Mouse (Mus musculus) liver, embryonic 15.5 days (tissue): Measurements from ENCODE around the gene Nt5dc3. TPM values are rescaled to one million over a fixed set of nuclear protein-coding genes. Genes with fewer than 3 reads are reported as not detected.

Experiments used
- ATAC-seq: fragments of 200-750 bp; cut with Nextera tagmentation; 2 replicates; pipeline ENCODE4 v1.8.0; 2017; ENCODE audit warnings: moderate number of reproducible peaks, mild to moderate bottlenecking, moderate library complexity; ENCODE audit not compliant: insufficient read depth
- H3K27ac ChIP-seq: fragments of 300-500 bp; sonication (generic); replicated peaks from 2 replicates; pipeline ENCODE4 v1.5.1; 2015; ENCODE audit warnings: mild to moderate bottlenecking, inconsistent platforms
- H3K27me3 ChIP-seq: fragments of 300-500 bp; sonication (generic); 2 replicates; pipeline ENCODE4 v1.6.1; 2015; ENCODE audit warnings: mild to moderate bottlenecking, inconsistent platforms
- H3K36me3 ChIP-seq: fragments of 300-500 bp; sonication (generic); replicated peaks from 2 replicates; pipeline ENCODE4 v1.6.1; 2015; ENCODE audit warnings: moderate library complexity, mild to moderate bottlenecking, inconsistent platforms
- H3K4me1 ChIP-seq: fragments of 300-500 bp; sonication (generic); replicated peaks from 2 replicates; pipeline ENCODE4 v1.6.1; 2015; ENCODE audit warnings: inconsistent platforms
- H3K4me2 ChIP-seq: fragments of 300-500 bp; sonication (generic); 2 replicates; pipeline ENCODE4 v1.6.1; 2015; ENCODE audit warnings: moderate library complexity, mild to moderate bottlenecking, inconsistent platforms
- H3K4me3 ChIP-seq: fragments of 300-500 bp; sonication (generic); replicated peaks from 2 replicates; pipeline ENCODE4 v1.5.1; 2015; ENCODE audit warnings: mild to moderate bottlenecking, inconsistent platforms
- H3K9ac ChIP-seq: fragments of 300-500 bp; sonication (generic); 2 replicates; pipeline ENCODE4 v1.6.1; 2015; ENCODE audit warnings: moderate library complexity, mild to moderate bottlenecking, inconsistent platforms
- H3K9me3 ChIP-seq: fragments of 300-500 bp; sonication (generic); replicated peaks from 2 replicates; pipeline ENCODE4 v1.6.1; 2016; ENCODE audit warnings: inconsistent platforms
- WGBS: fragments of 180-500 bp; shearing (Covaris S2); methylation state at CpG from one replicate; pipeline ENCODE4 v1.1.7; 2015; ENCODE audit warnings: mixed read lengths; ENCODE audit not compliant: insufficient replicate concordance; 5-methylcytosine and 5-hydroxymethylcytosine counted together
- polyA plus RNA-seq: library from polyadenylated mRNA; unstranded; fragments of >200 nt; fragmentation: Nextera tagmentation; extraction: Ambion mirVana; gene quantifications from 2 replicates; pipeline ENCODE4 v1.2.1, GENCODE M21; 2015

The Nt5dc3 gene
- polyA plus RNA-seq, 1 experiment from 2014 or later: 0.25 TPM

GRCm38 (mm10) chr10:86791507-86792184 lies 12.8 kb downstream of the Nt5dc3 start:
- no peaks in the 10 kb centered on the region for H3K27me3 ChIP-seq
- no peaks in the 10 kb centered on the region for H3K9me3 ChIP-seq
- no peak for ATAC-seq
- no peak overlapping the region for H3K4me2 ChIP-seq
- H3K27ac ChIP-seq: no peak overlapping the region
- no peak overlapping the region for H3K4me3 ChIP-seq
- 69% methylated on average over 7 of the region's 7 CpGs for WGBS
- H3K36me3 ChIP-seq: no peaks in the 10 kb centered on the region
- no peaks in the 10 kb centered on the region for H3K4me1 ChIP-seq
- H3K9ac ChIP-seq: no peak overlapping the region

- 48% methylated on average over 2 of the region's 2 CpGs for WGBS
- Histone ChIP-seq H3K4me3 (no peak overlapping the region), H3K4me1 (no peaks in the 10 kb centered on the region), H3K27ac (no peak overlapping the region), H3K36me3 (no peaks in the 10 kb centered on the region), H3K27me3 (no peaks in the 10 kb centered on the region), H3K4me2 (no peak overlapping the region), H3K9ac (no peak overlapping the region), H3K9me3 (no peaks in the 10 kb centered on the region)
- no peak for ATAC-seq
Observed at GRCm38 (mm10) chr10:86793509-86793951, 14.7 kb downstream of the Nt5dc3 start.

GRCm38 (mm10) chr10:86794196-86794595 lies 15.4 kb downstream of the Nt5dc3 start:
- WGBS: 77% methylated on average over 4 of the region's 4 CpGs
- H3K4me1 ChIP-seq: no peaks in the 10 kb centered on the region
- H3K27me3 ChIP-seq: no peaks in the 10 kb centered on the region

GRCm38 (mm10) chr10:86794794-86795535 lies 16.2 kb downstream of the Nt5dc3 start:
- H3K9me3 ChIP-seq: no peaks in the 10 kb centered on the region
- no peak overlapping the region for H3K4me2 ChIP-seq
- no peak overlapping the region for H3K27ac ChIP-seq
- H3K4me3 ChIP-seq: no peak overlapping the region
- WGBS: 79% methylated on average over 9 of the region's 9 CpGs
- H3K9ac ChIP-seq: no peak overlapping the region
- no peak for ATAC-seq
- H3K36me3 ChIP-seq: no peaks in the 10 kb centered on the region
- no peaks in the 10 kb centered on the region for H3K4me1 ChIP-seq
- H3K27me3 ChIP-seq: no peaks in the 10 kb centered on the region

More at GRCm38 (mm10) chr10:86794196-86794595, 15.4 kb downstream of the Nt5dc3 start:
- Histone ChIP-seq H3K4me2 (no peak overlapping the region), H3K4me3 (no peak overlapping the region), H3K9me3 (no peaks in the 10 kb centered on the region), H3K27ac (no peak overlapping the region), H3K9ac (no peak overlapping the region), H3K36me3 (no peaks in the 10 kb centered on the region)
- no peak for ATAC-seq

GRCm38 (mm10) chr10:86796073-86796741 lies 17.4 kb downstream of the Nt5dc3 start:
- WGBS: 78% methylated on average over 5 of the region's 5 CpGs
- Histone ChIP-seq H3K27ac (no peak overlapping the region), H3K36me3 (no peaks in the 10 kb centered on the region), H3K4me1 (no peaks in the 10 kb centered on the region), H3K9me3 (no peaks in the 10 kb centered on the region), H3K4me2 (no peak overlapping the region), H3K27me3 (no peaks in the 10 kb centered on the region), H3K4me3 (no peak overlapping the region), H3K9ac (no peak overlapping the region)
- no peak for ATAC-seq

- no peaks in the 10 kb centered on the region for H3K4me1 ChIP-seq
- ATAC-seq: no peak
- H3K4me3 ChIP-seq: no peak overlapping the region
- no peak overlapping the region for H3K27ac ChIP-seq
- H3K27me3 ChIP-seq: no peaks in the 10 kb centered on the region
- no peak overlapping the region for H3K9ac ChIP-seq
- WGBS: 59% methylated on average over 1 of the region's 1 CpGs
- H3K36me3 ChIP-seq: no peaks in the 10 kb centered on the region
- no peak overlapping the region for H3K4me2 ChIP-seq
- H3K9me3 ChIP-seq: no peaks in the 10 kb centered on the region
Observed at GRCm38 (mm10) chr10:86807362-86807761, 28.6 kb downstream of the Nt5dc3 start.

- no peak overlapping the region for H3K4me3 ChIP-seq
- H3K9me3 ChIP-seq: no peaks in the 10 kb centered on the region
- 74% methylated on average over 15 of the region's 15 CpGs for WGBS
- H3K4me1 ChIP-seq: no peaks in the 10 kb centered on the region
- H3K27ac ChIP-seq: no peak overlapping the region
- no peak for ATAC-seq
- H3K4me2 ChIP-seq: no peak overlapping the region
- no peak overlapping the region for H3K9ac ChIP-seq
- no peaks in the 10 kb centered on the region for H3K27me3 ChIP-seq
- no peaks in the 10 kb centered on the region for H3K36me3 ChIP-seq
Observed at GRCm38 (mm10) chr10:86808013-86808758, 29.4 kb downstream of the Nt5dc3 start.

GRCm38 (mm10) chr10:86810000-86810399 lies 31.2 kb downstream of the Nt5dc3 start:
- ATAC-seq: no peak
- Histone ChIP-seq H3K4me3 (no peak overlapping the region), H3K36me3 (no peaks in the 10 kb centered on the region), H3K9ac (no peak overlapping the region), H3K9me3 (no peaks in the 10 kb centered on the region), H3K27me3 (no peaks in the 10 kb centered on the region), H3K27ac (no peak overlapping the region), H3K4me2 (no peak overlapping the region), H3K4me1 (no peaks in the 10 kb centered on the region)
- 77% methylated on average over 9 of the region's 9 CpGs for WGBS

GRCm38 (mm10) chr10:86810612-86811011 lies 31.8 kb downstream of the Nt5dc3 start:
- Histone ChIP-seq H3K4me1 (no peaks in the 10 kb centered on the region), H3K36me3 (no peaks in the 10 kb centered on the region), H3K4me3 (no peak overlapping the region), H3K27me3 (no peaks in the 10 kb centered on the region), H3K9me3 (no peaks in the 10 kb centered on the region), H3K27ac (no peak overlapping the region), H3K4me2 (no peak overlapping the region), H3K9ac (no peak overlapping the region)
- WGBS: 78% methylated on average over 5 of the region's 5 CpGs
- ATAC-seq: no peak

- WGBS: 69% methylated on average over 19 of the region's 19 CpGs
- ATAC-seq: no peak
- no peaks in the 10 kb centered on the region for H3K4me1 ChIP-seq
- no peak overlapping the region for H3K4me2 ChIP-seq
- no peak overlapping the region for H3K27ac ChIP-seq
- H3K4me3 ChIP-seq: no peak overlapping the region
- no peaks in the 10 kb centered on the region for H3K36me3 ChIP-seq
- H3K27me3 ChIP-seq: no peaks in the 10 kb centered on the region
- H3K9ac ChIP-seq: no peak overlapping the region
- H3K9me3 ChIP-seq: no peaks in the 10 kb centered on the region
Observed at GRCm38 (mm10) chr10:86814292-86815131, 35.7 kb downstream of the Nt5dc3 start.
